Mouse (Mus musculus): Measurements from ENCODE around the gene Hils1. TPM values are rescaled to one million over a fixed set of nuclear protein-coding genes. Genes with fewer than 3 reads are reported as not detected.
A peak's percentile ranks its signal among the peaks of the same experiment; 100 is the strongest.

Hils1 gene
- total and polyA plus RNA-seq, 3 experiments, result not detected

DNA sequence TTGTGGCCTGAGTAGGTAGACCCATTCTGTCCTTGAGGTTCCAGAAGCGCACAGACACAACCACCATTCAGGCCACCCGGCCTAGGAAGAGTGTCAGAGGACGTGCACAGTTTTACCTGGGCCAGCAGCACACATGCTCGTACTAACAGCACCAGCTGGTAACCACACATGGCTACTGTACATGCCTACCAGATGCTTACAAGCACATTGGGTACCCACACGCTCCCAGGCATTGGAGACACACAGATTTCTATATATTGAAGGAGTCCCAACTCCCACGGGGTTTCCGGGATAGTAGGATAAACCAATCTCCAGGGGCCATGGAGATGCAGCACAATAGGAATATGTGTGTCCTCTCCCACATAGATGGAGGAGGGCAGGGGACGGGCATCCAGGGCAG is 35.3 kb downstream of the Hils1 start:
- peaks cover 25% of the 10 kb centered on the region for H3K79me2 ChIP-seq (ENCODE audit: control insufficient read depth, insufficient read depth, low read length, poor library complexity)
- H3K36me3 ChIP-seq (ENCODE audit: control insufficient read depth in 1 of 2, insufficient read depth in 2 of 2, low read length in 2 of 2), result peaks cover 10 to 64% of the 10 kb centered on the region in 2 experiments
- no peak overlapping the region for H3K9ac ChIP-seq (ENCODE audit: control insufficient read depth, low read depth, low read length, poor library complexity, severe bottlenecking)
- H3K4me3 ChIP-seq (ENCODE audit: control insufficient read depth in 1 of 2, insufficient read depth in 1 of 2, low read depth in 2 of 2, low read length in 2 of 2), result no peak overlapping the region
- TF ChIP-seq JUND (IDR thresholded peaks at IDR 0.05; ENCODE audit: low read depth, low read length), result no peak
- TF ChIP-seq MAZ (IDR thresholded peaks at IDR 0.05; ENCODE audit: low read depth, low read length), result no peak
- TF ChIP-seq ZC3H11A (IDR thresholded peaks at IDR 0.05; ENCODE audit: low read depth, low read length), result no peak
- no peak for TF ChIP-seq BHLHE40 (IDR thresholded peaks at IDR 0.05; ENCODE audit: borderline replicate concordance, low read depth, low read length)
- TF ChIP-seq CHD2 (IDR thresholded peaks at IDR 0.05; ENCODE audit: low read length), result no peak
- no peak for TF ChIP-seq TBP (IDR thresholded peaks at IDR 0.05; ENCODE audit: low read depth, low read length)
- H3K27me3 ChIP-seq (ENCODE audit: control insufficient read depth in 1 of 2, insufficient read depth in 2 of 2, low read length in 2 of 2), result no peaks in the 10 kb centered on the region
- H3K27ac ChIP-seq (ENCODE audit: control insufficient read depth, low read depth, low read length), result no peak overlapping the region
- DNase-seq (ENCODE audit: low read depth, low spot score), result no peak
- no peaks in the 10 kb centered on the region for H3K9me3 ChIP-seq (replicated peaks; ENCODE audit: insufficient read depth, low read length)
- H3K4me1 ChIP-seq (ENCODE audit: control insufficient read depth in 1 of 2, insufficient read depth in 2 of 2, low read length in 2 of 2), result peaks cover 18 to 70% of the 10 kb centered on the region in 2 experiments

DNA sequence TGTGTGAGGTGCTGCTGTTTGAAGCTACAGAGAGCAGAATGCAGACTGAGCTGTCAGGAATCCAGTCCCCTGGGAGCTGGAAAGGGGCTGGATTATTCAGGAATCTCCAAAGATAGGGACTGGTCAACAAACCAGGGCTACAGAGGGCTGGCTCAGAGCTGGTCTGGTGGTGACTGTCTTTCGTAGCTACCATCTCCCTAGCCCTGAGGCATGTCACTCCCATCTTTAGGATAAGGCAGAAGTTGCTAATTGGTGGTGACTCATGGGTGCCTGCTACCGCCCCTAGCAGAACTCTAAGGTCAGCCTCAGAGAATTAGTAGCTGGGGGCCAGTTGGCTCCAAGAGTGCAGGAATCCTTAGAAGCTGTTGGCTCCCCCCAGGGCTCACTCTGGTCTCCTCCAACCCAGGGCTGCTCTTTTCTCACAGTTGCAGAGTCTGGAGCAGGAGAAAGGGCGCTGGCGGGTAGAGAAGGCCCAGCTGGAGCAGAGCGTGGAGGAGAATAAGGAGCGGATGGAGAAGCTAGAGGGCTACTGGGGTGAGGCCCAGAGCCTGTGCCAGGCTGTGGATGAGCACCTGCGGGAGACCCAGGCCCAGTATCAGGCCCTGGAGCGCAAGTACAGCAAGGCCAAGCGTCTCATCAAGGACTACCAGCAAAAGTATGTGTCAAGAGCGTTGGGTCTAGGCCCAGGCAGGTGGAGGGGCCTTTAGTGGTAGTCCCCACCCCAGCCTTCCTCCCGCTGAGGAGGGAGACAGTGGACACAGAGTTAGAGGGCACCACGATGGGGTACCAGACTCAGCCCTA is 36.9 kb downstream of the Hils1 start:
- no peak overlapping the region; the same call in 1 of the 2 replicates for H3K9ac ChIP-seq (ENCODE audit: control insufficient read depth, low read depth, low read length, poor library complexity, severe bottlenecking)
- H3K27me3 ChIP-seq (ENCODE audit: control insufficient read depth in 1 of 2, insufficient read depth in 2 of 2, low read length in 2 of 2), result no peaks in the 10 kb centered on the region
- peaks cover 10% of the 10 kb centered on the region for H3K79me2 ChIP-seq (ENCODE audit: control insufficient read depth, insufficient read depth, low read length, poor library complexity)
- DNase-seq (ENCODE audit: low read depth, low spot score), result peak; percentile 56
- H3K4me1 ChIP-seq (ENCODE audit: control insufficient read depth in 1 of 2, insufficient read depth in 2 of 2, low read length in 2 of 2), result peaks cover 8 to 68% of the 10 kb centered on the region in 2 experiments
- H3K9me3 ChIP-seq (replicated peaks; ENCODE audit: insufficient read depth, low read length), result no peaks in the 10 kb centered on the region
- H3K27ac ChIP-seq (ENCODE audit: control insufficient read depth, low read depth, low read length), result peak overlapping the region; percentile 21; the same call in 1 of the 2 replicates
- peaks cover 7 to 55% of the 10 kb centered on the region in 2 experiments for H3K36me3 ChIP-seq (ENCODE audit: control insufficient read depth in 1 of 2, insufficient read depth in 2 of 2, low read length in 2 of 2)
- H3K4me3 ChIP-seq (ENCODE audit: control insufficient read depth in 1 of 2, insufficient read depth in 1 of 2, low read depth in 2 of 2, low read length in 2 of 2), result no peak overlapping the region
- no peak for TF ChIP-seq MAZ (IDR thresholded peaks at IDR 0.05; ENCODE audit: low read depth, low read length)
- no peak for TF ChIP-seq POLR2AphosphoS2 (IDR thresholded peaks at IDR 0.05; ENCODE audit: low read length)
- 0 out of 4 replicates have a peak, but pooled peaks of 1 of the 2 experiments have one; percentile 3 for TF ChIP-seq POLR2A (IDR thresholded peaks at IDR 0.05; ENCODE audit: control insufficient read depth in 1 of 2, insufficient read depth in 1 of 2, low read depth in 1 of 2, low read length in 2 of 2, poor library complexity in 1 of 2)
- TF ChIP-seq GABPA (IDR thresholded peaks at IDR 0.05; ENCODE audit: low read depth, low read length), result no peak
- no peak for TF ChIP-seq GATA1 (IDR thresholded peaks at IDR 0.05; ENCODE audit: low read depth, low read length)
- TF ChIP-seq MEF2A (IDR thresholded peaks at IDR 0.05; ENCODE audit: extremely low read depth, insufficient replicate concordance, low read depth, low read length, poor library complexity, severe bottlenecking), result no peak
- TF ChIP-seq ZMIZ1 (IDR thresholded peaks at IDR 0.05; ENCODE audit: low read depth, low read length), result no peak
- TF ChIP-seq RCOR1 (IDR thresholded peaks at IDR 0.05; ENCODE audit: low read depth, low read length), result no peak
- TF ChIP-seq USF1 (IDR thresholded peaks at IDR 0.05; ENCODE audit: low read depth, low read length), result no peak
- no peak for TF ChIP-seq POLR2AphosphoS5 (IDR thresholded peaks at IDR 0.05; ENCODE audit: borderline replicate concordance, low read depth, low read length)
- TF ChIP-seq MXI1 (IDR thresholded peaks at IDR 0.05; ENCODE audit: low read depth, low read length), result 0 out of 2 replicates have a peak, but pooled peaks have one; percentile 1
